Mouse (Mus musculus) thymus, postnatal 0 days (tissue): Measurements from ENCODE around the gene Zfp52. TPM values are rescaled to one million over a fixed set of nuclear protein-coding genes. Genes with fewer than 3 reads are reported as not detected.
A peak's percentile ranks its signal among the peaks of the same experiment; 100 is the strongest.

Experiments used
- DNase-seq: peaks from one replicate; pipeline ENCODE4 v3.0.0-alpha.2; 2015; ENCODE audit warnings: low spot score
- polyA plus RNA-seq: library from polyadenylated mRNA; unstranded; fragments of >200 nt; fragmentation: Nextera tagmentation; extraction: Ambion mirVana; gene quantifications from 2 replicates; pipeline ENCODE4 v1.2.1, GENCODE M21; 2015

The Zfp52 gene
- 4.2 and 5.0 TPM in 2 replicates for polyA plus RNA-seq

DNA sequence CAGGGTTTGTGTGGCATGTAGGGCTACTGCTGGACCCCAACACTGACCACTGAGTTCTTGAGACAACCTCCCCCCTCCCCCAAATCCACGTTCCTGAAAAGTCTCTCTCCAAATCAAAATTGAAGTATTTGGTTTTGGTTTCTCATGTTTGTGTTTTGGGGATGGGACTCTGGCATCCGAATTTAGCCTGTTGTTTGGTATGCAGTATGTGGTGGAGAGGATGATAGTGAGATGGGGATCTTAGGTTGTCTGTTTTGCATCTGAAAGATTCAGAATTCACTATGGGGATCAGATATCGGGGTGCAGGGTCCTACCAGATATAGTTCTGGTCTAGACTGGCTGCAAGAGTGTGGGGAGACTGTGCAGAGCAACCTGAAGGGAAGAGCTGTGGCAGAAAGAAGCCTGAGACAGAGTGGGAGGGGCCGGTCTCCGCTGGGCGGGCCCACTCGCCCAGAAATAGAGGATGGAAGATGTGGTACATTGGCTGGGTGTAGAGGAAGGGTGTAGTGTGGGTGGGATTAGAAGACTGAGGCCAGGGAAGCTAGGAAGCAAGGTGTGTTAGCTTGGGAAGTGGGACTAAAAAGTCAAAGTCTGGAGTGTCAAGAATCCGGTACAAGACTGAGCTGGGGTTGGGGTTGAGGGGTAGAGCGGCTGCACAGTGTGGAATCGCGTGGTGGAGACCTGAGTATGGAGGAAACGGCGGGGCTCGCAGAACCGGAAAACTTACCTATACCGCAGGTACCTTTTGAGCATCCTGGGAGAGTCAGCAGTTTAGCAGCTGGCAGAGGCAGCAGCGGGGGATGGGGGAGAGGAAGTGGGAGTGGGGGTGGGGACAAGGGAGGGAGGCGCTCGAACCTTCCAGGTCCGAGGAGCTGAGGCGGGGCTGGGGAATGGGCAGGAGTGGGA lies at the start of gene Zfp52:
Gene Zfp52 (plus strand): TSS at position 444 of the 906 bp plus-strand sequence.
- peak; percentile 56 for DNase-seq

DNA sequence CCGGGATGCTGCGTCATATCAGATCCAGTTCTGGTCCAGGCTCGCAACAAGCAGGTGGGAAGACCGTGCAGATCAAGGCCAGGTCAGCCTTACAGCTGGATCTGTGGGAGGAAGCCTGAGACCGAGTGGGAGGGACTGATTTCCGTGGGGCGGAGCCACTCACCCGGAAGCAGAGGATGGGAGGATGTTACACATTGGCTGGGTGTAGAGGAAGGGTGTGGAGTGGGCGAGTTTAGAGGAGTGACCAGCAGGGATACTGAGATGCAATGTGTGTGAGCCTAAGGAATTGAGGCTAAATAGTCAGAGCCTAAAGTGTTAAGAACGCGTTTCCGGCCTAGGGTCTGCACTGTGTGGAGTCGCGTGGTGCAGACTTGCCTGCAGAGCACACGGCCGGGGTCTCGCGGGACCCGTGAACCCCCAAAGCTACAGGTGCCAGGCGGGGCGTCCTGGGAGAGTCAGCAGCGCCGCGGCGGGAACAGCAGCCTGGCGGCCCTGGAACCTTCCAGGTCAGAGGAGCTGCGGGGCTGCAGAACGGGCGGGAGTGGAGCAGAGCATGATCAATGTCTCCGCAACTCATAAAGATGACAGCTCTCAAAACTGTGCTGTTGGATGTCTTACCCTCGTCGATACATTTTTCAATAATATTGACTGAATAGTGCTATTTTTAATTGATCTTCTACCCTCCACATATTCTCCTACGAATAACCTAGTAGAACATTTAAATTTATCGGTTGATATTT lies 46.4 kb upstream of the Zfp52 start, which contains the start of gene Zfp53:
Gene Zfp53 (plus strand): TSS at position 239 of the 740 bp plus-strand sequence.
- DNase-seq: peak; percentile 86

GRCm38 (mm10) chr17:21489500-21490001 lies 45.8 kb upstream of the Zfp52 start:
- peak; percentile 23 for DNase-seq

DNA sequence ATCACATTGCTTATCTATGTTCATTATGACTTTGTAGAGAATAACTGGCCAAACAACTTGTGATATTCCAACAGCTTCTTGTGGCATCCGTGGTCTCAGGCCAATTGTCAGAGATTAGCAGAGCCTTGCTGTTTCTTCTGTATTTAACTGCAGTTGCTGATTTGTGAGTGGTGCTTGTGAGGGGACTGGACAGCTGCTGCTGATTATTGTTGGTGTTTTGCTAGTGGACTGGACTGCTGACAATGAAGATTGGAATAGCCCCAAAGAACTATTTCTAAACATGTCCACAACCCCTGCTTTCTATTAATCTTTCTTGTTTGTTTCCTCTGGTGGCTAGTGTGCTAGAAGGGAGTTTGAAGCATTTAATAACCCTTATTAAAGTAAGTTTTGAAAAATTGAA lies 34.0 kb upstream of the Zfp52 start:
- DNase-seq: no peak

GRCm38 (mm10) chr17:21504524-21504923 lies 30.8 kb upstream of the Zfp52 start:
- peak; percentile 31 for DNase-seq

DNA sequence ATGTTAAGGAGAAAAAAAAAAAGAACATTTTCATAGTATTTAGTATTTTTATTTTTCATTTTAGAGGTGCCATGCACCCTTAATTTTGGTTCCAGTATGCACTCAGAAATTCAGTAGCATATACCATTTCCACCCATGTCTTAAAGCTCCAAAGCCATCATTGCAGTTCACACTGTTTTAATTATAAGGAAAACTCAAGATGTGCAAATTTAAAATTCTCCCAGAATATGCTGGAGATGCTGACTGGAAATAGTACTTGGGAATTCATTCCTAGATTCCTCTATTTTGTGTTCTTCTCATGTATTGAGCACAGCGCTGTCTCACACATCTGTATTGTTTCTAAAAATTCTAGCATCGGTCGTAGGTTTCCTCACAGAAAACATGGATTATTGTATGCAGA lies 29.1 kb upstream of the Zfp52 start:
- DNase-seq: no peak

DNA sequence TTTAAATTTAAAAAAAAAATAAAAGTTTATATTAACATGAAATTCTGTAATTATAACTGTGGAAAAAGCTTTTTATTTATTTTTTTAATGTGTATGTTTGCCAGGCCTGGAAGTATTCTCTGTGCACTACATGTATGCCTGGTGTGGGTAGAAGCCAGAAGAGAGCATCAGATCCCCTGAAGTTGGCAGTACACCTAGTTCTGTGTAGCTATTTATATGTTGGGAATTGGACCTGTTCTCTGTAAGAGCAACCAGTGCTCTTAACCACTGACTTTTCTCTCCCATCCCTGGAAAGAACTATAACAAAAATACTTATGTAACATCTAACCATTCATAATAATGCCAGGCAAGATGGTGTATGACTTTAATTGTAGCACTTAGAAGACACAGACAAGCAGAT lies 25.6 kb upstream of the Zfp52 start:
- no peak for DNase-seq

GRCm38 (mm10) chr17:21515403-21516105 lies 19.8 kb upstream of the Zfp52 start:
- peak; percentile 85 for DNase-seq

GRCm38 (mm10) chr17:21516201-21517129 lies 18.9 kb upstream of the Zfp52 start:
- DNase-seq: peak; percentile 73

GRCm38 (mm10) chr17:21517130-21517671 lies 18.1 kb upstream of the Zfp52 start:
- DNase-seq: no peak

GRCm38 (mm10) chr17:21526270-21526669 lies 9.1 kb upstream of the Zfp52 start:
- no peak for DNase-seq

GRCm38 (mm10) chr17:21530645-21531330 lies 4.6 kb upstream of the Zfp52 start:
- DNase-seq: no peak

- DNase-seq: no peak
These were observed 3.7 kb upstream of the Zfp52 start for GRCm38 (mm10) chr17:21531621-21532020.

GRCm38 (mm10) chr17:21532101-21532951 lies 3.0 kb upstream of the Zfp52 start:
- DNase-seq: peak; percentile 73

- no peak for DNase-seq
These were observed 1.4 kb upstream of the Zfp52 start for GRCm38 (mm10) chr17:21533961-21534360.

GRCm38 (mm10) chr17:21534460-21535095 lies 761 bp upstream of the Zfp52 start:
- DNase-seq: peak; percentile 88

DNA sequence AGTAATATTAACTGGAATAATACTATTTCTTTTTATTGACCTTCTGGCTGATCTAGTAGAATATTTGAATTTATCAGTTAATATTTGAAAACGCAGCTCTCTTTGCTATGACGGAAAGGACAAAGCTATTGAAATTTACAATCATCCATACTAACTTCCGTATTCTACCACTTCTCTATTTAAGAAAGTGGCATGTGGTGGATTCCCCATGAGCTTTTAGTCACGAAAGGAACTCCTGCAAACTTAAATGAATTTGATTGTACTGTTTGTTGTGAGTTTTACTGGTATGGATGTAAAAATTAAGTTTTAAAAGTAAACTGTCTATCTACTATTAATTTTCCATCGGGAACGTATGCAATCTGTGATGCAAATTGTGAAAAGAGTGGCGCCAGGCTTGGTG lies 757 bp downstream of the Zfp52 start:
- DNase-seq: no peak

DNA sequence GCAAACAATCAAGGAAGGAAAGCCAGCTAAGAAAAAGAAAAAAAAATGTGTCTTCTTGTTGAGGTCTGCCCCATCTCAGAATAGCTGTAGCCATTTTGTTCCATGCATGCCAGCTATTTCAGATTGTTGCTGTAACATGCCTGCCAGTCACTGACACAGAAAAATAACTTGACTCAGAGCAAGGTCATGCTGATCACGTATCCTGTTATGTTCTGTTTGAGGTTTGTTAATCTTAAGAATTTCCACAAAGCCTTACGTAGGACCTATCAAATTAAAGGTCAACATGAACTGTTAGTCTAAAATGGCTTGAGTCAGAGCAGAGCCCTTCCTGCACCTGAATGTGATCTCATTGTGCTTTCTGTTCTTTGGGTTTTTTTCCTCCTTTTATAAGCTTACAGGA lies 1.3 kb downstream of the Zfp52 start:
- no peak for DNase-seq
